Mouse (Mus musculus) stomach, postnatal 0 days (tissue): ENCODE results near the gene Zc3hav1l.

ENCODE experiments used
- CTCF ChIP-seq: IDR thresholded peaks from 2 replicates; pipeline ENCODE4 v1.5.1; 2016; ENCODE audit warnings: antibody characterized with exemption, low read depth, mild to moderate bottlenecking, moderate library complexity
- EP300 ChIP-seq: optimal IDR thresholded peaks from 2 replicates; pipeline ENCODE3; 2016; ENCODE audit warnings: antibody characterized with exemption

GRCm38 (mm10) chr6:38337951-38338350, 38.9 kb upstream of the Zc3hav1l start:
- no peak for TF ChIP-seq EP300
- no peak for TF ChIP-seq CTCF
